Mouse (Mus musculus) spleen, postnatal 36 days (tissue): ENCODE data around the gene Ints12.

Experiments used
- DNase-seq, 2 experiments: peaks; one replicate each; pipeline ENCODE4 v3.0.0; 2022; ENCODE audit warnings: low spot score in 2 of 2, mixed read lengths in 1 of 2

Ints12 gene

GRCm38 (mm10) chr3:133144511-133145147 lies 53.0 kb downstream of the Ints12 start:
- no peak for DNase-seq

GRCm38 (mm10) chr3:133151629-133152028 lies 60.0 kb downstream of the Ints12 start:
- no peak for DNase-seq

- no peak for DNase-seq
These were observed 61.2 kb downstream of the Ints12 start for GRCm38 (mm10) chr3:133152831-133153230.

- no peak for DNase-seq
These were observed 62.0 kb downstream of the Ints12 start for GRCm38 (mm10) chr3:133153629-133154028.

GRCm38 (mm10) chr3:133154683-133155082 lies 63.0 kb downstream of the Ints12 start:
- no peak for DNase-seq

GRCm38 (mm10) chr3:133158260-133158659 lies 66.6 kb downstream of the Ints12 start:
- DNase-seq: no peak
